Mouse (Mus musculus) megakaryocyte, embryonic 14.5 days (primary cell): Measurements from ENCODE around the gene Krtdap.

Experiments used
- FLI1 ChIP-seq: IDR thresholded peaks from 2 replicates; pipeline ENCODE4 v1.6.1; 2012; ENCODE audit warnings: low read length, inconsistent platforms, mixed read lengths
- GATA1 ChIP-seq: IDR thresholded peaks from 3 replicates; pipeline ENCODE4 v1.6.1; 2012; ENCODE audit warnings: mixed read lengths, low read length, inconsistent platforms, borderline replicate concordance

- TF ChIP-seq FLI1 (no peak), GATA1 (no peak)
These were observed 18.5 kb upstream of the Krtdap start for GRCm38 (mm10) chr7:30769236-30769635.
